Mouse (Mus musculus) hindlimb bud, embryonic 11.5 days (tissue): ENCODE measurements around the gene Ell3.

Experiments
- DNase-seq: peaks from one replicate; pipeline ENCODE4 v3.0.0-alpha.2; 2012; ENCODE audit warnings: low read depth, low spot score; ENCODE audit errors: extremely low spot score

The Ell3 gene

GRCm38 (mm10) chr2:121396624-121397023 lies 47.5 kb downstream of the Ell3 start:
- peak; percentile 71 for DNase-seq
